Mouse (Mus musculus) cerebellum, adult 8-10 months (tissue): Measurements from ENCODE around the gene Fezf2.

Experiments
- DNase-seq: peaks from one replicate; pipeline ENCODE4 v3.0.0; 2022

Fezf2 gene

DNA sequence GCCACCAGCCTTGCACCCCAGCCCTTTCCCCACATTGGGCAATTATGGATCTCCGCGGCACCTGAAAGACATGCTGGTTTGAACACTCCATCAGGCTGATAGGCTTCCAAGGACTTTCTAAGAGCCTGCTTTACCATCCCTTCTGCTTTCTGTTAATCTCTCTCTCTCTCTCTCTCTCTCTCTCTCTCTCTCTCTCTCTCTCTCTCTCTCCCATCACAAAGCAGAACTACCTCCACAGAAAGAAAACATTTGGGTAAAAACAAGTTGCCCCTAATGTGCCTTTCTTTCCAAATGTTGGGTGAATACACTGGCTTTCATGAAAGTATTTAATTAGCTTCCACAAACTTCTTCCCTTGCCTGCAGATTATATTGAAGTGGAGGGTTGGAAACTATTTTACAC lies at the start of gene Fezf2:
Gene Fezf2 (minus strand): TSS at position 101 of the 400 bp plus-strand sequence.
- DNase-seq: no peak

DNA sequence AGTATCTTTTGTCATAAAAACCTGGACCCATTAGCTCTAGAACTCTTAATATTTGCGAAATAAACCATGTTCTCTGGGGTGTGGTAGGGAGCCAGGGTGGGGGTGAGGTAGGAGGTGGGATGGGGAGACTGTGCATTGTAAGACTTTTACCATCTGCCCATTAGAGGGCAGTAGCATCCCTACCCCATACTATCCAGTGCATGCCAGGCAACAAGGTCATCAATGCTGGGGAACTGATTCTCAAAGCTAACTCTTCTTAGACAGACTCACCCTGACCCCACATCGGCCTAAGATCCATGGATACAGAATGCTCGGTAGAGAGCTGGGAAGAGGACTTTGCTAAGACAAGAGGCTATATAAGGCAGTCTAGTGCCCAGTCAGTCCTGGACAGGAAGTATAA lies 49.6 kb upstream of the Fezf2 start:
- DNase-seq: no peak

DNA sequence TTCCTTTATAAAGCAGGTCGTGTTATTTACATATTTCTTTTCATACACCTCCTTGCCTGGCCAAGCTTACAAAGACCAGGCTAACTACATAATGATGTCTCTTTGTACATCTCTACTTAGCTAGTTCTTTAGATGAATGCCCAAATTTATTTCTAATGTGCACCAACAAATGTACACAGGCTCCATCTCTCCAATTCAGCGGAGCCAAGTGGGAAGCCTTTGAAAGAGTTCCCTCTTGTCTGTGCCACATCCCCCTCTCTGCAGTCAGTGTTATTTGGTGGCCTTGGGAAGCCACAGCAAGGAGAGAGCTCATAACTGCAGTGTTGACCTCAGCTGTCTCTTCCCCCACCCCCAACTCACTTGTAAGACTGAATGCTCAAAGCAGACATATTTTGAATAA lies 46.3 kb upstream of the Fezf2 start:
- no peak for DNase-seq

DNA sequence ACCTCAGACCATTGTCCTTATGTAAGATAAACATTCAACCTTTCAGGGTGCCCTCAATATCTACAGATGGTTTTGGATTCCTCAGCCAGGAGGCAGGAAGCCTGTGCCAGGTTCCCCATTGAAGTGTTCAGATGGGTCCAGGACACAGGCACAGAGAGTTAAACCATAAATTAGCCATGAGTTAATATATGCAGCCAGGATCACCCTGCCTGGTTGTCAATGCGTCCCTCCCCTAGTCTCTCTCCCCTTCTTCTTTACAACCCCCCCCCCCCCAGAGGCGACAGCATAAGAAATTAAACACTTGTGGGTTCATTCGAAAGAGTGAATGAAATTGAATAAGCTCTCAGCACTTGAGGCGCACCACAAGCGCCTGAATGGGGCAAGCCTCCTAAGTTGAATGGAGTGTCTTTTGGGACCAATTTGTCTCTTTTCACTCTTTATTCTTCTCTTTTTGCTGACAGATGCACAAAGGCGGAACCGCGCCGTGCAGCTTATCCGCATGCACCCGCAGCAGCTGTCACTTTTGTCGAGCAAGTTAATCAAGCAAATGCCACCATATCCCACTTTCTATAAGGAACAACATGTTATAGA lies 45.4 kb upstream of the Fezf2 start:
- DNase-seq: peak; percentile 33

DNA sequence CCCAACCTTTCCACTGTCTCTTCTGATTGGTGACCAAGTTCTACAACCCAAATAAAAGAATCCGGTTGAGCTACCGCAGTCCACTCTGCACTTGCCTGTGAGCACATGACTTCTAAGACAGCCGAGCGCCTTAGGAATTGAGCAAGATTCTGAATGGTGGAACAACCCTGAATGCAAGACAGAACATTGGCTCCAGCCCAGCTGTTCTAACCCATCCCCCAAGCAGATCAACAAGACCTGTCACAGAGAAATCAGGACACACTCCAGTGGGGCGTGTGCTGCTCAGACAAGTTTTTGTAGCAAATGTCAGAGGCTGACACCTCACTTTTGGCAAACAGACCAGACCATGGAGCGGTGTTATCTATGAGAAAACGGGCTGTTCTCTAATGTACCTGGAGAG lies 43.2 kb upstream of the Fezf2 start:
- no peak for DNase-seq

DNA sequence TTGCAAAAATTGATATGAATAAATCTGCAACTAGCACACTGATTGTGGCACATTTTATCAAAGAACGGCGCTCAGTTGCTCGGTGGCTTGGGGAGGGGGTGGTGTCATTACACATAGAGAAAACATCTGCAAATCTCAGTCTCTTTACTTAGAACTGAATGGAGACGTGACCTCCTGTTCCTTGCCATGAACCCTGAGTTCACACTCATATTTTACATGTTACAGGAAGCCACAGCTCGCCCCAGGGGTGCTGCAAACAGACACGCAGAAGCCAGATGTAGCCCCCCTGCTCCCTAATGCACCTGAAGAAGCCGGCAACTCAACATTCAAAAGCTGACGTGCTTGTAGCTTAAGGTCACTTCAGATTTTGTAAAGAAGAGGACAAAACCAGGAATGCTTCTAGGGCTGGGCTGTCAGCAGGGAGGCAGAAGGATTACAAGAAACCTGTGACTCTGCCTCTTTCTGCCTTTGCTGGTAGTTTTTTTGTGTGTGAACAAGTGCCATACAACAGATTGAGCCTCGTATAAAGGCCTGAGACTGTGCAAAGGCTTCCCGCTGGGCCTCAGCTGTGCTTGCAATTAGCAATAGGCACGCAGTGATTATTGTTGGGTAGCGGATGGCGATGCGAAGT lies 40.9 kb upstream of the Fezf2 start:
- peak; percentile 67 for DNase-seq

DNA sequence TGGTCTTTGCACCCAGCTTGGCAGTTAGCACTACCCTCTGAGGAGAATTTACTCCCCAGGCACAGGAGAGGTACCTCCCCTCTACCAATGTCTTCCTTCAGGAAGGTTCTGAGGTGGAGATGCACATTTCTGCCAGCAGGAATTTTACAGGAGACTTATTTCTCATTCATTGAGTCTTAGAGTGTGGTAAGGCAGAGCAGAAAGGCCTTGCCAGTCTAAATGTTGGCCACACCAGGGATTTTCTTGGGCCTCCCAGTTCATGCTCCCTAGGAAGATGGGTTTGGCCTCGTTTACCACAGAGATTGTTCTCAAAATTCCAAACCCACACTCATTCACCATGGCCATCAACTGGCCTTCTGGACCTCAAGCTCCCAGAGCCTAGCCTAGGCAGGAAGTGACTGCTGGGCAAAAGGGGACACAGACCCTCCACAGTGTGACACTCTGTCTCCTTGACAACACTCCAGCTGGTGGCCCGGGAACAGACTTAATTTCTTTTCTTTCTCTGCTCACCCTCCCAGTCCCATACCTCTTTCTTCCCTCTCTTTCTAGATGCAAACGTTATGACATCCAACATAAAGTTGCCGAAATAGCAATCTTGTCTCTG lies 40.3 kb upstream of the Fezf2 start:
- no peak for DNase-seq

DNA sequence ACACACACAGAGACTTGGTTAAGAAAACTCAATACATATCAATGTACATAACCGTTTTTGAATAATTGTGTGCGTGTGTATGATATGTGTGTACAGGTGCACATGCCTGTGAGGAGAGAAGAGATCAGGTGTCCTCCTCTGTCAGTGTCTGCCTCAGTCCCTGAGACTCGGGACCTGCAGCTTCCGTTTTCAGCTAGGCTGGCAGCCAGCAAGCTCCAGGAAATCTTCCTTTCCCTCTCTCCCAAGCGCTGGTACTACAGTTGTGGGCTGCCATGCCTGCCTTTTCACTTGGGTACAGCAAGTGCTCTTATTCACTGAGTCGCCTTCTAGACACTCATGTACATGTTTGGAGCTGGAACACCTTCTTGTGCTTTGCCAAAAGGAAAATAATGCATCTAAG lies 39.2 kb upstream of the Fezf2 start:
- DNase-seq: no peak

DNA sequence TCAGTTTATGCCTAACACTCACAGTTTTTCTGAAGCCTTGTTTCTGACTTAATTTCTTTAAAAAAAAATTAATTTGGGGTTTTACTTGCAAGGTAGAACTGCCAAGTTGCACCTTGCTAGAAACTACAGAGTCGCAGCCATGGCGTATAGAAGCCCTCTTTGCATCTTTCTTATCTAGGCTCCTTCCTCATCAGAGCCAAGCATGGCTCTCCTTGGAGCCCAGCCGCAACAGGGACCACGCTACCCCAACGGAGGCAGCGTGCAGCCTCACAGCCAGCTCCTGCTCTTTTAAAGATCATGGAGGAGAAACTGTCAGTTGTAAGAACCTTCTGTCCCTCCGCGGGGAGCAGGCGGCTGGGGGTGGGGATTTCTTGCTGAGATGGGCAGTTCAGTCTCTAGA lies 29.9 kb upstream of the Fezf2 start:
- DNase-seq: no peak

DNA sequence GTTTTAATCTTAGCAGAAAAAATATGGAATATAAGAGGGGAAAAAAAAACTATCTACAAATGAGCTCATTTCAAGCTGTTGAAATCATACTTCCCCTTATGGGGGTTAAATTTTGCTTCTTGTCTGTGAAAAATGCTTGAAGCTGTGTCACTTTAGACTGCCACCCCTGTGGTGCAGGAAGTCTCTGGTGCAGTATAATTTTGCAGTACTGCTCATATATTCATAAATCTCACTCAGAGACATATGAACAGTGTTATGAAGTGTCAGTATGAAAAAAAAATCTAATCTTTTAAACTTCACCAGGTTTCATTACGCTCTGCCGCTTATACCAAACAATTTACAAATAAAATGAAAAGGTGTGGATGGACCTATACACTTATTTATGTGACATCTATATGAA lies 29.3 kb upstream of the Fezf2 start:
- DNase-seq: no peak

DNA sequence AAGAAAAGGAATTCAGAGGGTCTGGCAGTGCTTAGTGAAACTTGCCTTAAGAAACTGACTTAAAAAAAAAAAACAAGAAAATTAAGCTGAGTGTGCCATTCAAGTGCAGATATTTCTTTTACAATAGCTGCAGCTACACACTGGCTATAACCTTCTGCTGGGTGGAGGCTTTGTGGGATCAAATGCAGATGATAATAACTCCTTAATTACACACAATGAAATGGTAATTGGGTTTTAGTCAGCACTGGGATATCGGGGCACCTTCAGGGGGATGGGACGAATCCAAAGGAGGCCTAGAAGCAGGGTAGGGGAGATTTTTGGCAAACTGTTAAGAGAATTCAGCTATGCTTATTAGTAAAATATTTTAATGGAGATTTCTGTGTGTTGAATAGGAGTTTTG lies 27.5 kb upstream of the Fezf2 start:
- no peak for DNase-seq

DNA sequence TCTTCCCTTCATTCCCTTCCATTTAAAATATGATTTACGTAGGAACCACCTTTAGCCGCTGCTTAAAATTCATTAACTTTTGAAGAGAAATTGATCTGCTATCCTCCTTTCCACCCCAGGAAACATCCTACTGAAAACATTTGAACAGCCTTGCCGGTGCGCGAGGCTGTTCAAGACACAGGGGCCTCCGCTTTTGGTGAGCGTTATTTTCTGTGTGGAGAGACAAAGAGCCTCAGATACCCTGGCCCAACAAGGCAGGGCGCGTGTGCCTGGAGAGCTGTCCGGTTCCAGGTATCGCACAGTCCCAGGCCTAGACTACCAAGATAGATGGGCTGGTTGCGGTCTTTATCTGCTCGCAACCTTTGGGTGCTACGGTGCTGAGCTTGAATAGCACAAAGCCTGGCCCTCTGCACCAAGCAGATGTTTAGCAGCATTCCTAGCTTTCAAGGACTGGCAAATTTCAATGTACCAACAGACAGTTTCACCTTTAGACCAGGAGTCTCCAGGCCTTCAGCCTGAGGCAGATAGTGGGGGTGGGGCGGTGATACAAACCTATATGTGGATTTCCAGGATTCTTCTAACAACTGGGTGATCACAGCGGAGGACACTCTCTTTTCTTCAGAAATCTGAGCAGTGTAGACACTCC lies 2.4 kb upstream of the Fezf2 start:
- no peak for DNase-seq

DNA sequence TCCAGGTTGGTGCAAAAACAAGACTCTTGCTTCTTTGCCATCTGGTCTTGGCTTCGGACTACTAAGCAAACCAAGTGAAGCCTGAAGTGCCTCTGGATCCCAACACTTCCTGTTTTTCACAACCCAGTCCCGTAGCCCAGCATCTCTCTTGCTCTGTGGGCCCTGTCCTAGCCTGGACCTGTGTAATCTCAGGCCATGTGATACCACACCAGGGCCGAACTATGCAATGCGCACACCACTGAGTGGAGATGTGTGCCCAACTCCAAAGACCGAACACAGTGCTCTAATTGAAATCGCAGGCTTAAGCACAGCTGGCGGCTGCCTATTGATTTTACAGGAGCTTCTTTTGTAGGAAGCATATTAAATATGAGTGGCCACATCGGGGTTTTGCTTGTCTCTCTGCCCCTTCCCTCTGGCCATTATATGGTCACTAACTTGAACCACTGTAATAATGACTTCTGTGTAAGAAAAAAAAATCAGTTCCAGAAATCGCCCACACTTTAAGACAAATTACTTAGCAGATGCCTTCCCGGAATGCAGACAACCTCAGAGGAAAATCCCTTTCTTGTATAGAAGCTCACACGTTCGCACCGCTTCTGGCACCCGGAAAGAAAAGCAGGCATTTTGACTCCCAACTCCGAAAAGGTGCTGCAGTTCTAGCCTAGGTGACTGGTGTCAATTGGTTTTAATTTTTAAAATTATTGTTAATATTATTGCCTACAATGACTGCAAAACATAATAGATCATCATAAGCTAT lies 1.5 kb upstream of the Fezf2 start:
- no peak for DNase-seq

DNA sequence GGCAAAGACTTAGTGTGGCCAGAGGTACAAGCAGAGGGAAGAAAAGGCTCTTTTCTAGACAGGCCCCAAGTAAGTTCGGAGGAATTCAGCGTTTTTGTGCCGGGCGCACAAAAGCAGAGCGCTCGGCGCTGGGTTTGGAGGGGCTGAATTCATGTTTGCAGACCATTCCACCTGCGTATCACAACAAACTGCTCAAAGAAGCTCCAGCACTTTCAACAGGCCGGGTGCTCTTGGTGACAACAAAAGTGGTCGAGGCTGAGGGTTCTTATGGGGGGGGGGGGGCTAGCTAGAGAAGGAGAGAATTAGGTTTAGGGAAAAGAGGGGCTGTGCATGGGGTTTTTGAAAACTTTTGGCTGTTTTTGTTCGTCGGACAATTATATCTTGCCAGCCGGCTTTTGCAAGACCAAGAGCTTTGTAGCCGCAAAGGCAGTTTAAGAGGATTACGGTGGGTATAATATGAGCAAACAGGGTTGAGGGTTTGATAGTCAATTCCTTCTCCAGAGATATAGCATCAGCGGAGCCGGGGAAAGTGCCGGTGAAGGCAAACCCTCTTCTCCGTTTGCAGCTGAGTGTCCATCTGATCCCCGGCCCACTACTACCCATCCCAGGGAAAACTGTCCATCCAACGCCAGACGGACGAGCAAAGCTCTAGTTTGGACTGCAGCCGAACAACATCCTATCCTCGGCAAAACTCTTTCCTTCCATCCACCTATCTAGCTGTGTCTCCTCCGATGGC lies 956 bp downstream of the Fezf2 start:
- DNase-seq: no peak

DNA sequence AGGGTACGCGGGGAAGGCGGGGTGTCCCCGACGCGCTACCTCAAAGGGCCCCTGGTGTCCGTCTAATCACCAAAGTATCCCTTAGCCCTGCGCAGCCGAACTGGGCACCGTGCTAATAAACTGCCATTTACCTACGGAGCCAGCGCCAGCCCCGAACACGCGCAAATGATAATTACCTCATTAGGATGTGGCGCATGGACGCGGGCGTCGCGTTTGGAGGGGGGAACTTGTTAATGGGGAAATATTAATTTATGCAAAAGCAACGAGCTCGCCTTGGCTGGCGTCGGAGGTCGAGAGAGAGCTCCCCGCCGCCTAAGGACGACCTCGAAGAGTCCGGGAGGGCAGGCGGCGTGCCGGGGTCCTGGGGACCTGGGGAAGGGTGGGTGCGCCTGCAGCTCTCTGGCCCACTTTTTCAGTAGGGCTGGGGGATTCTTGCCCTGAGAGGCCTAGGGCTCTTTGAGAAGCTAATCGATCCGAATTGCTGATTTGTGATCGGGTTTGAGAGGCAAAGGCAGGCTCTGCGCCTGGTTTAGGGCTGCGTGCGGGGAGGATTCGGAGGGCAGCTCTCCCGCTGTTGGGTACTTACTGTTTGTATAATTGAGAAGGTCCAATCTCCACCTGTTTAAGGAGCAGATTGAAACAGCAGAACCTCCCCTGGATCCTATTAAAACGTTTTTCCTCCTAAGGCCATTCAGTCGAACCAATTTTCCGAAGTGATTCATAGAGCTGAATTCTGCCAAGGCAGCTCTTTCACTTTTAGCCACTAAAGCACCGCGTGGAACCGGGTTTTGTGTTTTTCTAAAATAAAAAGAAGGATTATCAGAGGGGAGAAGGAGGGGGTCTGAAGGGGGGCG lies 1.8 kb downstream of the Fezf2 start:
- no peak for DNase-seq

DNA sequence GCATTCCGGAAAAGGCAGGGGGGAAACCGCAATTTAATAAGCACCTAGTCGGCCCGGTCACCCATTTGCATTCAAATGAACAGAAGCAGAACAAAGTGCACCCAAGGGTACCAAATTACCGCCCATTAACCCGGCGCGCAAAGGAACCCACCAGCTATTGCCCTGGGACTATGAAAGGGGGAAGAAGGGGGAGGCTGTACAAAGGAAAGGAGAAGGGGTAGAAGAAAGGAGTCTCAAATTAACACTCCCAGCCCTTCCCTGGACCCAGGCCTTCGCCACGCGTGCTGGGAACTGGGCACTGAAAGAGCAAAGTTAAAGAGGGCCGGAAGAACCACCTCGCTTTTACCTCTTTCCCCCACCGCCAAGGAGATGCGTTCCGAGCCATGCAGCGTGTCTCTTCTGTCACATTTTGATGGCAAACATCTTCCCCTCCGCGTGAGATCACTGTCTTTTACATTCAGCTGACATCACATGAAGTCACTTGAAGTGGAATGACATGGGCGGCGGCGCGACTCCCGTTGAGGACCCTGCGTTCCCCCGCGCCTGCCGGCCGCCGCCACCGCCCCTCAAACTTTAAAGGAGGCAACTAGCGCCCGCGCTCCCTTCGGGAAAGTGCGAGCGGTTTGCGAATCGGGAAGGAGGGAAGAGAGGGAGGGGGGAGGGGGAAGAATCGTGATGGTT lies 2.6 kb downstream of the Fezf2 start:
- no peak for DNase-seq

DNA sequence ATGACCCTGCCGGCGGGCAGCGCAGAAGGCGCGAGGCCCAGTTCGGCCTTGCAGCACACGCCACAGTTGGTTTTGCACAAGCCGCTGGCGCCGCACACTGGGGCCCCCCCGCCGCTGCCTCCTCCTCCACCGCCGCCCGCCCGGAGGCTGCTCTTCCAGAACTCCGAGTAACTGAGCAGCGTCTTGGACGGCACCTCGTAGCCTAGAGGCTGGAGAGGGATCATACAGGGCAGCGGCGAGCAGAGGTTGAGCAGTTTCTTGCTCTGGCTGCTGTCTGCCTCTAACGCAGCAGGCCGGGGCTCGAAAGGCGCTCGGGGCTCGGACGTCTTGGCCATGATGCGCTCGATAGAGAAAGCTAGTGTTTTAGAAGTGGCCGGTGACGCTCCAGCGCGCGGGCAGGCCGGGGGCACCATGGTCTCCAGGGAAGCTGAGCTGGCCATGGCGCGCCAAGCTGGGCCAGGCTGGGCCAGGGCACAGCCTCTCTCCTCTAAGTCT lies 3.2 kb downstream of the Fezf2 start:
- no peak for DNase-seq

DNA sequence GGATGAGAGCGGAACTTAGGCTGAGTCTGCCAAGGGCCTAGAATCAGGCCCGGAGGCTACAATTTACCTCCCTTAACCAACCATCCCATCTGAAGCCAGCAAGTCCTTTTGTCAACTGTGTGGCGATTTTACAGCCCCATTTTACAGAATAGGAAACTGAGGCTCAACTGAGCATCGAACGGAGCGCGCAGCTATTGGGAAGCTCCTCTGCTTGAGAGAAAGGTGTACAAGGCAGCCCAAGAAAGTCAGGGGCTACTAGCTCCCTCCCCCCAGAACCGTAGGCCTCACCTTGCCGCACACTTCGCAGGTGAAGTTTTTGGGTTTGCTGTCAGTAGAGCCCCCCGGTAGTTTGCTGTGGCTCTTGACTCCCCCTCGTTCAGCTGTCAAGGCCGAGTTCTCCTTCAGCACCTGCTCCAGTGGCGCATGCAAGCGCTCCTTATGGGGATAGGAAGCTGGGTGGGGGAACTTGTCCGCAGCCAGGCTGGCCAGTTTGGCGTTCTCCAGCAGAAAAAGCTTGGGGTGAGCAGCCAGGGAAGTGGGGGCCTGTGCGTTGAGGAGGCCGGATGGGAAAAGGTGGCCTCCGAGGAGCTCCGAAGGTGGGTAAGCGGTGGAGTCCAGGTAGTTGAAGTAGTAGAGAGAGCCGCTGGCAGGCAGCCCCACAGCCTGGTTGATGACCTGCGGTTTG lies 3.8 kb downstream of the Fezf2 start:
- DNase-seq: no peak

DNA sequence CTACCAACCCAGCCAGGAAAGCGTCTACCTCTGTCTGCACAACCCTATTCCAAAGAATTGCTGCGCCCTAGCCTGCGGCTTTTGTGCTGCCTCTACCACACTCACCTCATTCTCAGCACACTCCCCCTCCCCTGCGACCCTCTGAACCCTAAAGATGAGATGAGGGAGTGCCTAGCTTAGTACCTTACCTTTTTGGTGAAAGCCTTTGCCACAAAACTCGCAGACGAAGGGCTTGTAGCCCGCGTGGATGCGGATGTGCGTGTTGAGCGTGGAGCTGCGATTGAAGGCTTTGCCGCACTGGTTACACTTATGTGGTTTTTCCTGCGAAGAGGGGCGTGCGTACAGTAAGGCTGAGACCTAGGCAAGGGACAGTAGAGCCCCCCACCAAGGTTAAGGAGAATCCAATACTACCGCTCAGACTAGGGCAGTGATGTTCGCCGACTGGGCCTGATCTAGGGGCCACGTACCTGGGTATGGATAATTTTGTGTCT lies 4.5 kb downstream of the Fezf2 start:
- no peak for DNase-seq

DNA sequence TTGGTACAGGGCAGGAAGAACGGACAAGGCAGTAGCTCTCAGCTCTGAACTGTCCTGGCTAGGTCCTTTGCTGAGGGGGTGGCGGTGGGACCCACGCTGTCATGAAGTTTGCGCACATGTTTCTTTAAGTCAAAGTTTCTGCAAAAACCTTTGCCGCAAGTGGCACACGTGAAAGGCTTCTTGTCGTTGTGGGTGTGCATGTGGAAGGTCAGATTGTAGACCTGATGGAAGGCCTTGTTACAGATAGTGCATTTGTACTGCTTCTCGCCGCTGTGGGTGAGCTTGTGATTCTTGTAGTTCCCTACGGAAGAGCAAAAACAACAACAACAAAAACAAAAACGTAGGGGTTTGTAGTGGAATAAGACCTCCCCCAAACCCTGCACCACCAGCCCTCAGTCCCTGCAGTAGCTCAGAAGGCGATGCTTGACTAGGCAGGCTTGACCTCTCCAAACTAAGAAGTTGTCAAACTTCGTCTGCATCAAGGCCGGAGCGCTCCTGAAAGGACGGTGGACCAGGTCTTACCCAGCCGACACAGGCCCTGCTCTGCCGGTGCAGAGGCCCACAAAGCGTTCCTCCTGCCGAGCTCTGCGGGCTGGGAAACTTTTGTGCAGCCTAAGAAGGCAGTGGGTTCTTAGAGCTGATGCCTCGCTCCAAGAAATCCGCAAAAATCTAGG lies 5.4 kb downstream of the Fezf2 start:
- no peak for DNase-seq
